Mouse (Mus musculus) cerebellum, adult 11-12 months (tissue): ENCODE results near the gene Rpl31.

Experiments used
- DNase-seq: peaks from one replicate; pipeline ENCODE4 v3.0.0; 2022

Gene Rpl31

DNA sequence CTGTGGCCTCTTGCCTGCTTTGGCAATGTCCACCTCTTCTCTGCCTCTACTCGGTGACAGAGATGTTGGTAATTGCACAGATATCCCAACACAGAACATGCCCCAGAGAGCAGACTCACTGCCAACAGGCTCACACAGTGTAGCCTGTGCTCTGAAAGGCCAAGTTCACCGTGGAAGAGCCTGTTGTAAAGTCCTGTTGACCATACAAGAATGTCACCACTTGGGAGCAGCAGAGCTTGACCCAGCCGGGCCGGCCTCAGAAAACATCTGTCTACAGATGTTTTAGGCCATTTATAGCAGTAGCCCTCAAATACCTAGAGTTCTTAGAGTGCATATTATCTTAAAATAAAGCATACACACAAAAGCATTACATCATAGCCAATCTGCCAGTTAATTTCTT, 39.5 kb downstream of the Rpl31 start:
- no peak for DNase-seq

DNA sequence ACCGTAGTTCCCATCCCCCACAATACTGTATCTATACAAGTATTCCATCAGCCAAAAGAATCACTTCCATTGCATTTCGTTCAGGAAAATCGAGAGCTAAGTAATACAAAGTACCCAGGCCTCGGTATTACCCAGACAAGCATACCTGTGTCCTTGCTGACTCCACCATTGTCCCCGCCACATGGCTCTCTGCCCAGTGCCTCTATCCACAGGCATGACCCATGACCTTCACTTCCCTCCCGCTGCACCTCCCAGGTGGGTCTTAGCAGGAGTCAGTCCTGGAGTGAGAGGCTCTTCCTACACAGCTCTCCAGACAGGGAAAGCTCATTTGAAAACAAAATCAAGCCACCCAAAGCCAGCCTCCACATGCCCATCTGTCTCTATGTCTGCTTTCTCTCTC, 40.5 kb downstream of the Rpl31 start:
- no peak for DNase-seq

DNA sequence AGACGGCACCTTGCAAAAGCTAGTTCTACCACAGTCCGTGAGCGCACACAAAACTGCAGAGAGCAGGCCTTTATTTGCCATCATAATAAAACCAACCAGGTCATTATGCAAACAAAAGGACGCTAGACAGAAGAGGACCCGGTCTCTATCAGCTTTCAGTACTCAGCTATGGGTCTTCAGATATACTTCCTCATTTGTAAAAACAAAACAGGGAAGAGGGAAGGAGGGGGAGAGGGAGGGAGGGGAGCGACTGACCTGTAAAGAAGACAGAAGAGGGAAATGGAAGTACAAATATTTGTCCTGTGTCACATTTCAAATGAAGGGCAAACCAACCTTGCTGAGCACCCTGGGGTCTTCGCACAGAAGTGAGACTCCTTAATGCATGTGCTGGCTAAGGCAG, 41.0 kb downstream of the Rpl31 start:
- DNase-seq, result no peak

DNA sequence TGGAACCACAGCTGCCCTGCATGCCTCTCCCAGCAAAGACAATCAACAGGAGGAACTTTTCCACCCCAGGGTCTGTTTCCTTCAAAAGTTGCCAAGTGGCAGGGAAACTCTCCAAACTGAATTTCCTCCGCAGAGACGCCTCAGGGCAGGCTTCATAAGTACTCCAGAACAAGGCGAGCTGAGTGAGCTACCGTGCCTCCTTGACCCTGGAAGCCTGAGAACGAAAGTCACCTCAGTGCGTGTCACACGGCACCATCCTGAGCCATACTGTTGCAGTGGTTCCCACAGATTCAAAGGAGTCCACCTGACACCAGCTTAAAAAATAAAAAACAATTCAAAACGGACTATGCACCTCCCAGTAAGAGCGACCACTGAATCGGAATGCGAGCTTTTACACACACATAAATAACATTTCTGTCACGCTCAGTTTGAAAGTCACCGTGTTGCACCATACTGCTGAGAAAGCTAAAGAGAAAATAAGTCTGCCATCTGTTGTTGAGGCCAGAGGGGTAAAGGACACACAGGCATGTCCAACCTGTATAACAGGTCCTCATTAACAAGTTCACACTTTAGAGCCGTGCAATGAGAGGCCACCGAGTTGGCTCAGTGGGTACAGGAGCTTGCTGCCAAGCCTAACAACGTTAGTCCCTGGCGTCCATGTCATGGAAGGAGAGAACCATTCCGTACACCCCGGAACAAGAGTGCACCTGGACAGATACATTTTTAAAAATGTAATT, 42.6 kb downstream of the Rpl31 start:
- DNase-seq, result no peak

DNA sequence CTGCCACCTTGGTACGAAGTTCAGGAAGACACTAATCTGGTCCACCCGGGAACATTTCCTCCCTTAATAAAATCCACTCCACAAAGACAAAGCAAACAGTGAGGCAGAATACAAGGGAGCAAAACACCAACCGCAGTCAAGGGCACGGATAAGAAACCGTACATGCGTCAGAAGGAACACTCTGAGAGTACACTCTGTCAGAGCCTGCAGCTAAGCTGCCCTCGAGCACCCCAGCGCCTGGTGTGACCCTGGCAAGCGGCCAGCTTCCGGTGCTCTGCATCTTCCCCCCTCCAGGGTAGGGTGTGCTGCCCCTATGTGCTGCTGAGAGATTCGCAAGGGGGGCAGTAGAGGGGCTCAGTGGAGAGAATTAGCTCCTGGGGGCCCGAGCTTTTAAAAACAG, 50.2 kb downstream of the Rpl31 start:
- no peak for DNase-seq

DNA sequence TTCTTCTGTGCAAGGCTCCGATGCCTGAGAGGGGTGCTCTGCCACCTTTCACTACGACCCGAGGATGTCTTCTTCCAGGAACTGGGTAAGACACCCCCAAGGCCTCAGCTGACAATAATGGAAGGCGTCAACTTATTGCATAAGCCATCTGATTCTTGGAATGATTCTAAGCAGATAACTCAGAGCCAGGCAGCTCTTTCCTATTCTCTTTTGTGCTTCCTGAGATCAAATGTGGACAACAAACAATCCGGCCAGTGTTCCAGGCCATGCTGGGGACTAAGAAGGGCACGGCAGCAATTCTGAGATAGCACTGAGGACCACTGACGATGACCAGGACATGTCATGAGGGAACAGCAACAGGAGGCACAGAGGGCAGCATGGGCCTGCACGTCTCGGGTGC, 51.2 kb downstream of the Rpl31 start:
- DNase-seq, result no peak

DNA sequence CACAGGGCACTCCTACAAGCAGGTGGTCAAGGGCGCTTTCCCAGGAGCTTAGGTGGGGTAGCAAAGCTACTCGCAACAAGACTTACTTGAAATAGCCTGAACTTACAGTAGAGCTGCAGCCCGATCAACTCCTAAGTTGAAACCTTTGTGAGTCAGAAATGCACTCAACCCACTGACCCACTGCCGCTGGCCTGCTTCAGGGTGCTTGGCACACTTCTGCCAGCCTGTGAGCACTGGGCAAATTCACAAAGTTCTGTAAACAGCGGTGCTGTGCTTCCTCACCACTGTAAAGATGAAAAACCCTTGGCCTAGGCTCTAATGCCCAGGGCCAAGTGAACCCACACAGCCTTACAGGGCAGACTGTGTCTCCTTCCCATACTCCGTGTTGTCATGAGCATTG, 53.3 kb downstream of the Rpl31 start:
- no peak for DNase-seq
